Mouse (Mus musculus) cerebral cortex, adult 2 months (tissue): ENCODE results near the gene Sumo1.

Source experiments
- WGBS: fragments of 180-500 bp; shearing (Covaris S2); methylation state at CpG from one replicate; pipeline ENCODE4 v1.1.7; 2018; 5-methylcytosine and 5-hydroxymethylcytosine counted together

The Sumo1 gene

GRCm38 (mm10) chr1:59670641-59671168, at the start of gene Sumo1:
Gene Sumo1 (minus strand): TSS chr1:59670834.
- WGBS: under 1% methylated on average over 36 of the region's 36 CpGs

DNA sequence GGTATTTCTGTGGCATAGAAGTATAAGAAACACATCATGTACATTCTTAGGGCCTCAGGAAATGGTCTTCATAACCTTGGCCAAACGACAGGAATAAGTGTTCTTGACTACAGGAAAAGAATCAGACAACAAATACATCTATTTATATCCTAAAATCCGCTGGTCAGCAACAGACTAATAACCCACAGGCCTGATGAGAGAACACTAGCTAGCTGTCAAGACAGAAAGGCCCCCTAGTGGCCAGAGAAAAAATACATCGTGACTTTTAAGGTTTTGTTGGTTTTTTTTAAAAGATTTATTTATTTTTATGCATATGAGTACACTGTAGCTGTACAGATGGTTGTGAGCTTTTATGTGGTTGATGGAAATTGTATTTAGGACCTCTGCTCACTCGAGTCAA, 49.3 kb upstream of the Sumo1 start:
- WGBS: 34% methylated on average over 4 of the region's 4 CpGs

DNA sequence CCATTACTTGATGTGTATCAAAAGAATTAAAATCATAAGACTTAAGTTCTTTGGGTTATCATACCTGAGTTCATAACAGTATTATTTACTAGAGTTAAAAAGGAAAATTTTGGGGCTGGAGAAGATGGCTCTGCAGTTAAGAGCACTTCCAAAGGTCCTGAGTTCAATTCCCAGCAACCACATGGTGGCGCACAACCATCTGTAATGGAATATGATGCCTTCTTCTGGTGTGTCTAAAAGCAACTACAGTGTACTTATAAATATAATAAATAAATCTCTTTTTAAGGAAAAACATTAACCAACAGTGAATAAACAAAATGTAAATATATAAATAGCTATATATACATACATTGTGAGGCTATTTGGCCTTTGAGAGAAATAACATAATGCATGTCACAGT, 31.1 kb upstream of the Sumo1 start:
- WGBS: 91% methylated on average over 1 of the region's 1 CpGs

- WGBS: 91% methylated on average over 3 of the region's 3 CpGs
Measured at GRCm38 (mm10) chr1:59698207-59698606, 27.6 kb upstream of the Sumo1 start.

DNA sequence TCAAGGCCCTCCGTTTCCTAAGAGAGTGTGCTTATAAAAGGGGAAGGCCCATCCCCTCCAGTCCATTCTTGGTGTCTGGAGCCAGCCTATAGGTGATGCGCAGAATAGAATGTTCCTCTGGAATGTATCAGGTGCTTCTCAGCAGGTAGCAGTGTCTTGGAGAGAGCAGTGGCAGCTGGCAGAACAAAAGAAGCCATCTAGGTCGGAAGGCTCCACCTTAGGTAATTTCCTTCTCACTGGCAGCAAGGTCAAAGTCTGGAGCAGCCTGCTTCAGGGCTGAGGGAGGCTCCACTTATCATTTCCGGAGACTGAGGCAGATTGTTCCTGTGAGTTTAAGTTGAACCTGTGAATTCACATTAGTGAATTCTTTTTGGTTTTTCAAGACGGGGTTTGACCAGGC, 27.1 kb upstream of the Sumo1 start:
- WGBS: 79% methylated on average over 5 of the region's 5 CpGs

DNA sequence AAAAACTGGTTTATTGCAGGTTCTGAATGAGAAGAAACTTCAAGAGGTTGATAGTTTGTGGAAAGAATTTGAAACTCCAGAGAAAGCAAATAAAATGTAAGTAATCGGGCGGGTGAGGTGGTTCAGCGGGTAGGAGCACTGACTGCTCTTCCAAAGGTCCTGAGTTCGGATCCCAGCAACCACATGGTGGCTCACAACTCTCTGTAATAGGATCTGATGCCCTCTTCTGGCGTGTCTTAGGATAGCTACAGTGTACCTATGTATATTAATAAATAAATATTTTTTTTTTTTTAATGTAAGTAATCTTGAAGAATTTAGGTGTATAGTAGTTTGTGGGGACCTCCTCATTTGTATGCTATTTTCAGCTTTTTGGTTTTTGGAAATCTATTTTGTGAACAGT, 19.8 kb upstream of the Sumo1 start:
- WGBS: 95% methylated on average over 5 of the region's 5 CpGs

DNA sequence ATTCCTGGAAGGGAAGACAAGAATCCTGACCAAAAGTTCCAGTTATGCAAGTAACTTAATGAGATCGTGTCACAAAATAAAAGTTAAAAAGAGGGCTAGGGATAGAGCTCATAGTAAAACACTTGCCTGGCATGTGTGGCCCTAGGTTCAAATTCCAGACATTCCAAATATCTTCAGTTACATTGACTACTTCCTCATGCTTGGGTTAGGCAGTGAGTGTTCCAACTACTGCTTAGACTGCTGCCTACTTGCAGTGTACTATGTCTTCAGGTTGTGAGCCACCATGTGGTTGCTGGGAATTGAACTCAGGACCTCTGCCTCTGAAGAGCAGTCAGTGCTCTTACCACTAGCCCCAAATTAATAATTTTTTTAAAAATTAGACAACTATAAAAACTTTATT, 16.9 kb upstream of the Sumo1 start:
- 62% methylated on average over 1 of the region's 1 CpGs for WGBS

GRCm38 (mm10) chr1:59684819-59685755, 14.5 kb upstream of the Sumo1 start, which contains the start of gene Nop58:
Gene Nop58 (plus strand): TSS chr1:59684971.
- WGBS: under 1% methylated on average over 49 of the region's 49 CpGs

DNA sequence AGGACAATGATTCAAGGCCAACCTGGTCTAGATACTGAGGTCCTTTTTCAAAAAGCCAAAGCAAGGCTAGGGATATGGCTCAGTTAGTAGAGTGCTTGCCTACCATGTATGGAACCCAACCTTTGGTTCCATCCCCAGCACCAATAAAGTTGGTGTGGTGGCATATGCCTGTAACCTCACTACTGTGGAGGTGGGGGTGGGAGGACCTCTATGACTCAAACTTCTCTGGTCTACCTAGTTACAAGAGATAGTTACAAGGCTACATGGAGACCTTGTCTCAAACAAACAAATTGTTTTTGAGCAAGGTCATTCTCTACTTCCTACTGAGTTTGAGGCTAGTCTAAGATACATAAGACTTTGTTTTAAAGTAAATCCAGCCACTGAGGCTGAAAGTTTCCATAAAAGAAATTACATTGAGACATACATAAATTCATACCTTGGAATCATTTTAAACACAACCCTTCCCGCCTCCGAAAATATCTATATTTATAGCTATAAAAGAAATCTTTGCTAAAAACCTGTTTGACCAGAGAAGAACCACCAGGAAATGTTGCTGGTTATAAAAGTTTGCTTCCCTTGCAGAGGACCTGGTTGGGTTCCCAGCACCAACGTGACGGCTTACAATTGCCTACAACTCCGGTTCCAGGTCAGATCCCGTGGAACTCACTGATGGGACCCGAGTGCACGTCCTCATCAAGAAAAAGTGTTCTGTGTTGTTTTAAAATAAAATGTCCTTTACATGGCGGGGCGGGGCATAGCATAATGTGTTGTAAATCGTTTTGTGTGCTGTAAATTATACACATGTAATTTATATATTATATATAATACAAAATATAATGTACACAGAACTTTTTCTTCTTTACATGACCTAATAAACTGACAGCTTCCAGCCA, 13.5 kb upstream of the Sumo1 start:
- WGBS: 8% methylated on average over 11 of the region's 11 CpGs

- WGBS: 99% methylated on average over 2 of the region's 2 CpGs
Measured at GRCm38 (mm10) chr1:59673661-59674060, 3.0 kb upstream of the Sumo1 start.

- WGBS: under 1% methylated on average over 53 of the region's 54 CpGs
Measured at GRCm38 (mm10) chr1:59669962-59670630, 538 bp downstream of the Sumo1 start.

- 72% methylated on average over 2 of the region's 2 CpGs for WGBS
Measured at GRCm38 (mm10) chr1:59668871-59669270, 1.8 kb downstream of the Sumo1 start.

- 79% methylated on average over 3 of the region's 3 CpGs for WGBS
Measured at GRCm38 (mm10) chr1:59663456-59664135, 7.0 kb downstream of the Sumo1 start.

GRCm38 (mm10) chr1:59656244-59657171, 14.1 kb downstream of the Sumo1 start:
- 77% methylated on average over 7 of the region's 7 CpGs for whole genome bisulfite sequencing

DNA sequence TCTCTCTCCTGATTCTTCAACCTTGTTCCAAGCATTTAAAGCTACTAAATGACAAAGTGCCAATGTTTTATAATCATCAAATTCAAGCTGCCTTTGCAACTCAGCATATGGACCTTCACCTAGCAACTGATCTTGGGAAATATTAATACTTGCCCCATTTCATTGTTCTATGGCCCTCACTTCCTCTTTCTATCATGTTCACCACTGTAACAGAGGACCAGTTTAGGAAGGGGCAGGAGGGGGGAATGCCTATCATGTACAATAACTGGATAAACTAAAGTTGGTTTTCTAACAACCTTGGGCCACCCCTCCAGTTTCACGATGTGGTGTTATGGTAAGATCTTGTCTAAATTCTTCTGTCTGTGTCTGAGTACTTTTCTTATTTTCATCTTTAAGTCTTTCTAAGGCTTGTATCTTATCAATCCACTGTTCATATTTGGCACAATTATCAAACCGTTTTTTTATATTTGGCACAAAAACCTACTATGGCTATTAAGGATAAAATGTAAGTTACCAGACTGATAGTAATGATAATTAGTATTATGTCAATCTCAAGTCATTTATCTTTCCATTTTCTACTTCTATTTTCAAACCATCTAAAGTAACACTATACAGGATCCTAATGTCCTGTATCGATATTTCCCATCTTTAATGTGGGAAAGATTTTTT, 17.3 kb downstream of the Sumo1 start:
- 94% methylated on average over 3 of the region's 3 CpGs for WGBS

- 98% methylated on average over 3 of the region's 3 CpGs for WGBS
Measured at GRCm38 (mm10) chr1:59651201-59651819, 19.3 kb downstream of the Sumo1 start.

DNA sequence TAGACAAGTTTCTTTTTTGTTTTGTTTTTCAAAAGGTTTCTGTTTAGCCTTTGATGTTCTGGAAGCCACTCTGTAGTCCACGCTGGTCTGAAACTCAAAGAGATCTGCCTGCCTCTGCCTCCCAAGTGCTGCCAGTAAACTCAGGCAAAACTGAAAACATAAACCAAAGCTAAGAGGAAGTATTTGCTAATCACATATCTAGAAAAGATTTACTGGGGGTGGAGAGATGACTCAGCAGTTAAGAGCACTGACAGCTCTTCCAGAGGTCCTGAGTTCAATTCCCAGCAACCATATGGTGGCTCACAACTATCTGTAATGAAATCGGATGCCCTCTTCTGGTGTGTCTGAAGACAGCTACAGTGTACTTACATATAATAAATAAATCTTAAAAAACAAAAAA, 24.1 kb downstream of the Sumo1 start:
- WGBS: 90% methylated on average over 2 of the region's 2 CpGs

DNA sequence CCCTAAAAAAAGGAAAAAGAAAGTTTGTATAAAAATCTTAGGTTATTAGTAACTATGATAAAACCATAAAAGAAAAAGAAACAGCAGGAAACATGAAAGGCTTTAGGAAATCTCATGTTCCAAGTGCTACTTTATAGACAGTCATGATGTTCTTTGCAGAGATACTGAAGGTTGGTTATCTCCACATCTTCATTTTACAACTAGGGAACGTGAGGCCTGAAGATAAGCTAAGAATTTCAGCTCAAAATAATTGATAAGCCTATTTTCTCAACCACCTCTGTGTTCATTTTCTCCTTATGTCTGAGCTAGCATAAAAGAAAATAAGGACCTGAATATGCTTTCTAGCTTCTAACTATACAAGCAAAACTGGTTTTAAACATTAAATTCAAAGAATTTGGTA, 28.1 kb downstream of the Sumo1 start:
- WGBS: 90% methylated on average over 1 of the region's 1 CpGs

DNA sequence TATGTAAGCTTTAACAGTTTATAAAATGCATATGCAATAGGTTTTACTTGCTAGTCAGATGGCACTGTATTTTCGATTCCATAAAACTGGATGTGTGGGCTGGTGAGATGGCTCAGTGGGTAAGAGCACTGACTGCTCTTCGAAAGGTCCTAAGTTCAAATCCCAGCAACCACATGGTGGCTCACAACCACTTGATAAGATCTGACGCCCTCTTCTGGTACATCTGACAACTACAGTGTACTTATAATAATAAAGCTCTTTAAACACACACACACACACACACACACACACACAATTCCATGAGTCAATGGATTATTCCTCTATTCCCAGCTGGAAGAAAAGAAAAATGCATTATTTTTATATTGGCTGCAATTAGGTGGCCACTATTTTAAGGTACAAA, 32.3 kb downstream of the Sumo1 start:
- WGBS: 68% methylated on average over 3 of the region's 3 CpGs
